Mouse (Mus musculus) adrenal gland, adult 8-10 months (tissue): Measurements from ENCODE around the gene H2-M2. TPM values are rescaled to one million over a fixed set of nuclear protein-coding genes. Genes with fewer than 3 reads are reported as not detected.
"Not testable (repeated sequence)": the region's sequence is repeated elsewhere in the genome, so short reads cannot be mapped to it uniquely, and the experiment has no call there.

Source experiments
- DNase-seq: peaks from one replicate; pipeline ENCODE4 v3.0.0; 2022
- total RNA-seq, 4 experiments: library from RNA; stranded (reverse); gene quantifications; 2 replicates each; pipeline ENCODE4 v1.2.4; 2022

H2-M2 gene
- total RNA-seq = 1 to 10 TPM; 1.6 to 7.5 (median 3.9) TPM

DNA sequence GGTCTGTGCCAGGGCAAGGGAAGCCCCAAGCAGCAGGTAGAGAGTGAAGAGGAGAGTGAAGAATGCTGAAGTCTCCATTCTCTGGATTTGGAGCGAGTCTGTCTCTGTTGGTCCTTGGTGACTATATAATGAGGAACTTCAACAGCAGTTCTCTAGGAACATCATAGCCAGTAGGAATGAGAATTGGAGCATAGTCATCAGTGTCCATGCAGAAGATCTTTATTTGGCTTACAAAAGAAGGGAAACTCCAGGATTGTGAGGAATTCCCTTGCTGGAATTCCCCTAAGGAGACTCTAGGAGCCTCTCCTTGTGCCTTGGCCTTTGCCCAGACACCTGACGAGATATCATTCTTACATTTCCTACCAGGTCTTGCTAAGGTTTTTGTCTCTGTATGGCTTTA, at the start of gene H2-M2:
Gene H2-M2, minus strand, starts transcription at position 101 of the 400 bp plus-strand sequence.
- no peak for DNase-seq

DNA sequence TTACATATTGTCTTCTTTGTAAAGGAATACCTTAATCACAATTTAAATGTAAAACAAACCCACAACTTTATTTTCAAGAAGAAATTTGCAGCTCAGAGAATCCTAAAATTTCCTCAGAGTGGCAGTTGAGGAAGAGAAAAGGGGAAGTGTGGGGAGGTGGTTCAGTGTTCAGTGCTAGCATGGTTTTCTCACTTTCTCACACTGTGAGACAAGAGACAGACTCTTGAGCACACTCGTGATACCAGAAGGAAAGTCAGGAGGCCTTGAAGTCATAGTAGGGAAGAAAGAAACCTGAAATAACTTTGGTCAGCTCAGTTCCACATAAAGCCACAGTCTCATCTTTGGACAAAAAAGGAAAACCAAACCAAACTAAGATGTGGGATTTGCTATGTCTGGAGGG, 42.1 kb upstream of the H2-M2 start:
- not testable (repeated sequence) for DNase-seq

DNA sequence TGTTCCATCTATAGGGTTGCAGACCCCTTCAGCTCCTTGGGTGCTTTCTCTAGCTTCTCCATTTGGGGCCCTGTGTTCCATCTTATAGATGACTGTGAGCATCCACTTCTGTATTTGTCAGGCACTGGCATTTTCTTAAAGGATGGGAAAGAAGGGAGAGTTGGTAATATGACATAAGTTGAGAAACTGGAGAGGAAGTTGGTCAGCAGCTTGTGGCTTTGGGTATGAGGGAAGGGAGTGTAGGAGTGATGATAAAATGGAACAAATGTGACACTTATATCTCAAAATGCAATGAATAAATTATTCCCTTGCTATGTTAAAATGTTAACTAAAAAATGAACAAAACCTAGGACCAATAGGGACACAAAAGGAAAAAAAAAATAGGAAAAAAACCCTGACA, 41.3 kb upstream of the H2-M2 start:
- DNase-seq = not testable (repeated sequence)

DNA sequence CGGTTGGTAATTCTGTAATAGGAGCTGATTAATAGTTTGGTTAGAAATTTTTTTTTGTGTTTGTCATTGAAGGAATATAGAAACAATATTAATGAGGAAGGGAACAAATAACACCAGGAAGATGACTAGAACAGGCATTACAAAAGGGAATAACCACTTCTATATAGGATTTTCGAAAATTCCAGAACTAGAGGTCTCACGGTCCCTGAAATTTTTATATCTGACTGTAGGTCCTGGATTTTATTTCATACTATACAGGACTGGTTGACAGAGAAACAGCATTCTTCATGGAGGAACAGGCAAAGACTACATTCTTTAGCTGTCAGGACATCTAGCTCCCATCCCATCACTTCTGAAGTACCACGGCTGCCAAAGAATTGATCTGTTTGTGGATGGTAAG, 24.4 kb upstream of the H2-M2 start, which contains the start of gene Olfr111:
Gene Olfr111, plus strand, starts transcription at position 301 of the 400 bp plus-strand sequence.
- DNase-seq = no peak

DNA sequence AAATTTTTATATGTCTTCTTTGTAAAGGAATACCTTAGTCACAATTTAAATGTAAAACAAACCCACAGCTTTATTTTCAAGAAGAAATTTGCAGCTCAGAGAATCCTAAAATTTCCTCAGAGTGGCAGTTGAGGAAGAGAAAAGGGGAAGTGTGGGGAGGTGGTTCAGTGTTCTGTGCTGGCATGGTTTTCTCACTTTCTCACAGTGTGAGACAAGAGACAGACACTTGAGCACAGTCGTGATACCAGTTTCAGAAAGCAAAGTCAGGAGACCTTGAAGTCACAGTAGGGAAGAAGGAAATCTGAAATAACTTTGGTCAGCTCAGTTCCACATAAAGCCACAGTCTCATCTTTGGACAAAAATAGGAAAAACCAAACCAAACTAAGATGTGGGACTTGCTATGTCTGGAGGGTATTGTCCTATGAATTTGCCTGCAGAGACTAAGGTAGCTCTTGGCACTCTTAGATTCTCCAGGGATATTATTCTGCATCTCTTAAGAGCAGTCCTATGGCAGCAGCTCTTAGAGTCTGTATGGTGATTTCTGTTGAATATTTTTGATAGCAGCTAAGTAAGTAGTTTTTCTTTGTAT, 8.7 kb upstream of the H2-M2 start, which contains the start of gene Olfr110:
Gene Olfr110, plus strand, starts transcription at position 539 of the 589 bp plus-strand sequence.
- DNase-seq = no peak

DNA sequence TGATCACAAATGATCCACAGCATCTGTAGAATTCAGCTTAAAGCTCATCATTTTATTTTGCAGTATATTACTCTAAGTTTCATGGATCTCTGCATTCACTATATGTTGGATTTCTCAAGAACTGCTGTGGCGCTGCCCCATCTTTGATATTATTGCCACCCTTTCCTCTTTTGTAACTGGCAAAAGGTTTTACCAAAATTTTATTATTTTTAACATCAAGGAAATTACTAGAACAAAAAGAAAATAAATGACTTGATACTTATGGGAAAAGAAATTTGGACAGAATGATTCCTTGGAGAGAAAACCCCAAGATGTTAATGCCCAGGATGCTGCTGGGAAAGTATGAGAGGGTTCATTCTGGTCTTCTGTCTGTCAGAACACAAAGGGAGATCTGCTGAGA, 24.7 kb downstream of the H2-M2 start, which contains the start of gene Olfr109:
Gene Olfr109, plus strand, starts transcription at position 301 of the 400 bp plus-strand sequence.
- no peak for DNase-seq

DNA sequence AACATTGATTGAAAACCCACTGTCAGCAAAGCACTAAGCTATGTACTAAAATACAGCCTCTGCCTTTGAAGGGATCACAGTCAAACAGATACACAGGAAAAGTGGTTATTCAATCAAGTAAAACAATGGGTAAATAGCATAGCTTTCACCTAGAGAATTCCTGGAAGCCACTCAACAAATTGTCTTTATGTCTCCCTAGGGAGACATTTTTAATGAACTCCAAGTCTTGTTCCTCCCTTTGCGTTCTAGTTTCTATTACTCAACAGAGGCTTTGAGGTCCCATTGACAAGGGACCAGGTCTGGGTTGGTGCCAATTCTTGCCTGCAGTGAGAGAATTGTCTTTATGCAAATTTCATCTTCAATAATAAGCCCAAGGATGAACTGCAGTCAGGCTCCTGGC, 38.2 kb downstream of the H2-M2 start, which contains the start of gene Olfr108:
Gene Olfr108, plus strand, starts transcription at position 301 of the 400 bp plus-strand sequence.
- no peak for DNase-seq

Other genes with a start within 250 kb of the H2-M2 start
- not detected for gene Olfr97, start 246.2 kb downstream of the H2-M2 start, total RNA-seq
- gene Olfr98, start 219.8 kb downstream of the H2-M2 start, total RNA-seq = not detected
- gene H2-M3, start 213.3 kb downstream of the H2-M2 start, total RNA-seq = 1 to 10 TPM; 5.5 to 8.0 (median 6.8) TPM
- gene Olfr99, start 200.1 kb downstream of the H2-M2 start, total RNA-seq = not detected
- not detected for gene Olfr101, start 179.2 kb downstream of the H2-M2 start, total RNA-seq
- gene Olfr102, start 166.5 kb downstream of the H2-M2 start, total RNA-seq = not detected
- not detected for gene Olfr103, start 143.9 kb downstream of the H2-M2 start, total RNA-seq
- gene Olfr104-ps, start 124.0 kb downstream of the H2-M2 start, total RNA-seq = not detected
- gene Olfr105-ps, start 104.5 kb downstream of the H2-M2 start, total RNA-seq = not detected
- gene Olfr106-ps, start 93.2 kb downstream of the H2-M2 start, total RNA-seq = not detected
- gene Olfr107, start 84.3 kb downstream of the H2-M2 start, total RNA-seq = not detected
- gene Olfr108, start 38.1 kb downstream of the H2-M2 start, total RNA-seq = not detected
- gene Olfr109, start 24.6 kb downstream of the H2-M2 start, total RNA-seq = not detected
- gene Olfr110, start 8.9 kb upstream of the H2-M2 start, total RNA-seq = under 1 TPM in 1 of 4 experiments, not detected in 3; 0.30 TPM
- gene Olfr111, start 24.5 kb upstream of the H2-M2 start, total RNA-seq = 1 to 10 TPM in 1 of 4 experiments, under 1 TPM in 3; 0.21 to 1.4 (median 0.56) TPM
- gene Olfr112, start 85.9 kb upstream of the H2-M2 start, total RNA-seq = not detected
- gene Olfr113, start 94.1 kb upstream of the H2-M2 start, total RNA-seq = not detected
- gene Olfr114, start 109.2 kb upstream of the H2-M2 start, total RNA-seq = not detected
- not detected for gene Olfr115, start 143.6 kb upstream of the H2-M2 start, total RNA-seq
- not detected for gene Olfr116, start 143.6 kb upstream of the H2-M2 start, total RNA-seq
- gene Olfr117, start 180.2 kb upstream of the H2-M2 start, total RNA-seq = not detected
- not detected for gene Olfr118, start 183.4 kb upstream of the H2-M2 start, total RNA-seq
- gene Olfr119, start 213.0 kb upstream of the H2-M2 start, total RNA-seq = not detected
- not detected for gene Olfr120, start 238.3 kb upstream of the H2-M2 start, total RNA-seq